Mouse (Mus musculus) megakaryocyte progenitor cell, adult 5-6 weeks (primary cell): ENCODE data around the gene Xpa. TPM values are rescaled to one million over a fixed set of nuclear protein-coding genes. Genes with fewer than 3 reads are reported as not detected.
A peak's percentile ranks its signal among the peaks of the same experiment; 100 is the strongest.

ENCODE experiments used
- ATAC-seq: replicated peaks from 2 replicates; pipeline ENCODE4 v1.8.0; 2016; ENCODE audit warnings: mild to moderate bottlenecking, moderate TSS enrichment, inconsistent platforms; ENCODE audit not compliant: poor library complexity
- total RNA-seq, 2 experiments: library from RNA; stranded (forward) in 1 of 2; stranded (reverse) in 1 of 2; fragments of 157-497, 149-512 nt in 1 of 2; fragments of 200-1000 nt in 1 of 2; gene quantifications; 2 replicates each; pipeline versions ENCODE4 v1.2.3 to v1.2.4; 2015 to 2017

The Xpa gene
- total RNA-seq, 2 experiments from 2014 or later = 32.7 to 32.8 TPM

GRCm38 (mm10) chr4:46151903-46152544 lies 44.1 kb downstream of the Xpa start:
- ATAC-seq = no peak

DNA sequence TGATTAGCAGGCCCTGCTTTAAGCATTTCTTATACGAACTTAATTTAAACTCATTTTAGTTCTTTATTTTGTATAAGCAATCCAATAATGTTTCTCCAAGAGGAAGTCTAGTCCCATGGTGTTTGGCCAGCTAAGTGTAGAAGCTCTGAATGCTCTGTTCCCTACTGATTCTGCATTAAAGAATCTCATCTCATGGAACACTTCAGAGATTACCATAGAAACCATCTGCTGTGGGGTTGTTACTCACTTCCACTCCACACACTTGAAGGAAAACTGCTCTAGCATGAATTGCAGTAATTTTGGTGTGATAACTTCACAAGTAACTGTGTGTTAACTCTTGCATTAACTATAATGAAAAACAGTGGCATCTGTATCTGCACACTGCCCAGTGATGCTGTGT lies 49.2 kb downstream of the Xpa start:
- ATAC-seq = no peak

DNA sequence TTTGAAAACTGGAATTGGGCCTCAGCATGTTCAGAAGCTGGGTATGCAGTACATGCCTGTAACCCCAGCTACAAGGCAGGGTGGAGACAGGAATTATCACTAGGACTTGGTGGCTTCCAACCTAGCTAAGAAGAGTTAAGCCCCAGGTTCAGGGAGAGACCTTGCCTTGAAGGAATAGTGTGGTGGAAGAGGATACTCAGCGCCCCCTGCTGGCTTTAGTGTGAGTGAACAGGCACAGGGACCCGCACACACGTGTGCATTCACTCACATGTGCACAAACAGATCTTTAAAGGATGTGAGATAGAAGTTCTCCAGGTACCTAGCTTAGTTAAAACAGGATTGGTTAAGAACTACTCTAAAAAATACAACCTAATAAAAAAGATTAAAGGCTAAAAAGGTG lies 51.8 kb downstream of the Xpa start:
- ATAC-seq = peak; percentile 65

GRCm38 (mm10) chr4:46138287-46139222 lies 57.6 kb downstream of the Xpa start, which contains the start of the genes Ncbp1 and Tstd2:
Gene Ncbp1, plus strand, starts transcription at chr4:46138613.
Gene Tstd2, minus strand, starts transcription at chr4:46138694.
- ATAC-seq = peak; percentile 86

- ATAC-seq = peak; percentile 33
Observed at GRCm38 (mm10) chr4:46137629-46138286, 58.4 kb downstream of the Xpa start.

- no peak for ATAC-seq
Observed at GRCm38 (mm10) chr4:46131791-46132190, 64.3 kb downstream of the Xpa start.

GRCm38 (mm10) chr4:46130221-46130620 lies 65.9 kb downstream of the Xpa start:
- peak; percentile 87 for ATAC-seq

DNA sequence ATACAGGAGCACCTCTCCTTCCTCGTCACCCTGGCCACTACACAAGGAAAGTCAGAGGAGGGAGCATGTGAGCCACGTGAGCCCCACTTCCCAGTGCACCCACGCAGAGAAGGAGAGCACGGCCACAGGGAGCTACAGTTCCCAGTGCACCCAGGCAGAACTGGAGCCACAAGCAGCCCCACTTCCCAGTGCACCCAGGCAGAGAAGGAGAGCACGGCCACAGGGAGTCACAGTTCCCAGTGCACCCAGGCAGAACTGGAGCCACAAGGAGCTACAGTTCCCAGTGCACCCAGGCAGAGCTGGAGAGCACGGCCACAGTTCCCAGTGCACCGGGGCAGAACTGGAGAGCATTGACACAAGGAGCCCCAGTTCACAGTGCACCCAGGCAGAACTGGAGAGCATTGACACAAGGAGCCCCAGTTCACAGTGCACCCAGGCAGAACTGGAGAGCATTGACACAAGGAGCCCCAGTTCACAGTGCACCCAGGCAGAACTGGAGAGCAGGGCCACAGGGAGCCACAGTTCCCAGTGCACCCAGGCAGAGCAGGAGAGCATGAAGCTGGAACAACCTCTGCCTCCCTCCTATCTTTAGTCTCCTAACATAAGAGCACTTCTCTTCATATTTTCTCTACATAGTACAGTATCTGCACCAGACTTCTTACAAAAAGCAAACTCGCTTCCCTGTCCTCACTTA lies 66.7 kb downstream of the Xpa start:
- no peak for ATAC-seq

GRCm38 (mm10) chr4:46126541-46126940 lies 69.6 kb downstream of the Xpa start:
- peak; percentile 91 for ATAC-seq

DNA sequence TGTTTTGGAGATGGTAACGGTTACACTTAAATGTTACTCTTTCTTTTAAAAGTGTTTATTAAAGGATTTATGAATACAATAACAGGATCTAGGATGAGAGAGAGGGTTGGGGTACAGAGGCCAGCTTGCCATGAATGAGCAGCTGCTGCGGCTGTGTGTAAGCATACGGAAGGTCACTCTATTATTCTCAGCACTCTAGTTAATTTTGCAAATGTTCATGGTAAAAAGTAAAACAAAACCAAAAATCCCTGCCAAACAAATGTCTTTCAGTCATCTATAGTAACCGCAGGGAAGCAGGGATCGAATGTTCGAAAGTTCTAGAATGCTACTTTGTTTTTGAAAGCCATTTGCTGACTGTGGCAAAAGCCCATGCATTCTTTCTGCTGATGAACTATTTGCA lies 72.8 kb downstream of the Xpa start:
- no peak for ATAC-seq

DNA sequence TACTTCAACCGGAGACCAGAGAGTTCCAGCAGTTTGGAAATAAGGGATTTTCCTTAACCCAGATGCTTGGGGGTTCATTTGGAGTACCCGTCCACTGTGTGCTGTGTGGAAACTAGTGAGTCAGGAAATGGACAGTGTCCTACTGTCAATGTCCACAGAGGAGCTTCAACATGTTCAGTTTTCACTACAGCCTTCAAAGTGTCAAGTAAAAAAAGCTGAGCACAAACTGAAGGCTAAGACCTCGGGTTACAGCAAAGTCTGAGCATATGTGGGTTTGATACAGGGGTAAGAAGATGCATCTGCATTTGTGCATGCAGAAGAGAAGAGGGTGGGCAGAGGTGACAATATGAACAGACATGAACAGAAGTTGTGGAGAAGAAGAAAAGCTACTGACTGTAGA lies 75.3 kb downstream of the Xpa start:
- no peak for ATAC-seq

GRCm38 (mm10) chr4:46119514-46120094 lies 76.5 kb downstream of the Xpa start:
- ATAC-seq = no peak

DNA sequence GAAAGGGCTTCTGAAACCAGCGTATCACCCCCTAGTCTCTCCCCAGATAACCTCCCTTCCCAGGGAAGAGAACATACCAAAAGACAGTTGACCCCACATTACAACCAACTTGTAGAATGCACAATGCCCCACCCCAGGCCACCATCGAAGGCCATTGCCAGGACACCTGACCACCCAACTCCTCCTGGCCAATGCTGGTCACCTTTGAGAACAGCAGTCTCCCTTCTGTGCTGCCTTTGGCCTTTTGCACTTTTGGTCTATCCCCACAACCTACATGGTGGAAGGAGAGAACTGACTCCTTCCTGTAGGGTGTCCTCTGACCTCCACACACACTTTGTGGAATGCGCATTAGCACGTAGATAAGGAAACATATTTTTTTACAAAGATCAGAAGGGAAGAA lies 78.6 kb downstream of the Xpa start:
- ATAC-seq = no peak

- no peak for ATAC-seq
Observed at GRCm38 (mm10) chr4:46116544-46117175, 79.5 kb downstream of the Xpa start.

GRCm38 (mm10) chr4:46115308-46115707 lies 80.8 kb downstream of the Xpa start:
- no peak for ATAC-seq

DNA sequence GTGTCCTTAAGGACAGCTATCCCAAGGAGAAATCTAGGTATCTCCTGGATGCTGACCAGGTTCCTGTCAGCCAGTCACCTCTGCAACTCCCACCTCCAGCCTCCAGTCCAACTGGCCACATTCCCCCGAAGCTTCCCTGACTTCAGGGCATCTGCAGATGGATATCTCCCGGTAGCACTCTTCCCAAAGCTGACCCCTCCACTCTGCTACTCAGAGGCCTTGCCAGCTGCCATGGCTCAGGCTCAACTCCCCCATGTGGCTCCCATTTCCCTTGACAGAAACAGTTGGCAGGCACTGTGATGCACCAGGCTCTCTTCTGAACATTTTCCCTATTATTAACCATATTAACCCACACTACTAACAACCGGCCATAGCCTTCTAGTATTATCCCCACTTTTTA lies 84.8 kb downstream of the Xpa start:
- no peak for ATAC-seq

- ATAC-seq = no peak
Observed at GRCm38 (mm10) chr4:46110084-46110483, 86.0 kb downstream of the Xpa start.
